Mouse (Mus musculus) embryonic facial prominence, embryonic 15.5 days (tissue): ENCODE results near the gene Plekhg3. TPM values are rescaled to one million over a fixed set of nuclear protein-coding genes. Genes with fewer than 3 reads are reported as not detected.

ENCODE experiments used
- ATAC-seq: fragments of 200-750 bp; cut with Nextera tagmentation; 2 replicates; pipeline ENCODE4 v1.8.0; 2017; ENCODE audit warnings: low read depth, moderate TSS enrichment; ENCODE audit not compliant: insufficient number of reproducible peaks, low FRiP score, low TSS enrichment
- H3K27ac ChIP-seq: fragments of 300-500 bp; sonication (generic); replicated peaks from 2 replicates; pipeline ENCODE4 v1.5.1; 2015; ENCODE audit warnings: mild to moderate bottlenecking, inconsistent platforms
- H3K27me3 ChIP-seq: fragments of 300-500 bp; sonication (generic); 2 replicates; pipeline ENCODE4 v1.6.1; 2015; ENCODE audit warnings: inconsistent platforms
- H3K36me3 ChIP-seq: fragments of 300-500 bp; sonication (generic); 2 replicates; pipeline ENCODE4 v1.6.1; 2015; ENCODE audit warnings: mild to moderate bottlenecking, inconsistent platforms
- H3K4me1 ChIP-seq: fragments of 300-500 bp; sonication (generic); 2 replicates; pipeline ENCODE4 v1.6.1; 2015; ENCODE audit warnings: inconsistent platforms
- H3K4me2 ChIP-seq: fragments of 300-500 bp; sonication (generic); replicated peaks from 2 replicates; pipeline ENCODE4 v1.6.1; 2015; ENCODE audit warnings: mild to moderate bottlenecking, inconsistent platforms
- H3K4me3 ChIP-seq: fragments of 300-500 bp; sonication (generic); replicated peaks from 2 replicates; pipeline ENCODE4 v1.5.1; 2015; ENCODE audit warnings: mild to moderate bottlenecking, inconsistent platforms
- H3K9ac ChIP-seq: fragments of 300-500 bp; sonication (generic); 2 replicates; pipeline ENCODE4 v1.6.1; 2015; ENCODE audit warnings: inconsistent platforms
- H3K9me3 ChIP-seq: fragments of 300-500 bp; sonication (generic); replicated peaks from 2 replicates; pipeline ENCODE4 v1.6.1; 2016; ENCODE audit warnings: inconsistent platforms
- WGBS: fragments of 180-500 bp; shearing (Covaris S2); methylation state at CpG from one replicate; pipeline ENCODE4 v1.1.7; 2015; 5-methylcytosine and 5-hydroxymethylcytosine counted together
- polyA plus RNA-seq: library from polyadenylated mRNA; unstranded; fragments of >200 nt; fragmentation: Nextera tagmentation; extraction: Ambion mirVana; gene quantifications from 2 replicates; pipeline ENCODE4 v1.2.1, GENCODE M21; 2015

The Plekhg3 gene
- 7.7 and 8.9 TPM in 2 replicates for polyA plus RNA-seq

GRCm38 (mm10) chr12:76530580-76531139, at the start of gene Plekhg3:
Gene Plekhg3, plus strand, starts transcription at chr12:76530891.
- Histone ChIP-seq H3K27me3 (peaks cover 14% of the 10 kb centered on the region; the same call in 1 of the 2 replicates), H3K9me3 (no peaks in the 10 kb centered on the region), H3K9ac (no peak within 1 kb of the TSS), H3K4me1 (peaks cover 32% of the 10 kb centered on the region), H3K4me3 (no peak within 1 kb of the TSS), H3K36me3 (no peaks in the 10 kb centered on the region), H3K4me2 (no peak within 1 kb of the TSS), H3K27ac (no peak within 1 kb of the TSS)
- no peak for ATAC-seq
- WGBS = 43% methylated on average over 6 of the region's 6 CpGs

GRCm38 (mm10) chr12:76482446-76482845, 48.2 kb upstream of the Plekhg3 start:
- 75% methylated on average over 2 of the region's 2 CpGs for WGBS
- peaks cover 14% of the 10 kb centered on the region for H3K4me1 ChIP-seq
- no peaks in the 10 kb centered on the region for H3K27me3 ChIP-seq
- H3K36me3 ChIP-seq = no peaks in the 10 kb centered on the region
- no peak overlapping the region for H3K27ac ChIP-seq
- H3K4me3 ChIP-seq = no peak overlapping the region
- ATAC-seq = no peak
- H3K9me3 ChIP-seq = no peaks in the 10 kb centered on the region
- H3K4me2 ChIP-seq = no peak overlapping the region
- H3K9ac ChIP-seq = no peak overlapping the region

- Histone ChIP-seq H3K27me3 (no peaks in the 10 kb centered on the region), H3K4me3 (no peak overlapping the region), H3K36me3 (no peaks in the 10 kb centered on the region), H3K4me2 (no peak overlapping the region), H3K4me1 (peaks cover 13% of the 10 kb centered on the region), H3K9ac (no peak overlapping the region), H3K9me3 (no peaks in the 10 kb centered on the region), H3K27ac (no peak overlapping the region)
- ATAC-seq = no peak
- WGBS = 92% methylated on average over 2 of the region's 2 CpGs
These were observed 47.7 kb upstream of the Plekhg3 start for GRCm38 (mm10) chr12:76482948-76483347.

- no peaks in the 10 kb centered on the region for H3K4me1 ChIP-seq
- H3K36me3 ChIP-seq = no peaks in the 10 kb centered on the region
- H3K27me3 ChIP-seq = no peaks in the 10 kb centered on the region
- no peak overlapping the region for H3K4me2 ChIP-seq
- H3K27ac ChIP-seq = no peak overlapping the region; the same call in 1 of the 2 replicates
- no peaks in the 10 kb centered on the region for H3K9me3 ChIP-seq
- H3K4me3 ChIP-seq = no peak overlapping the region
- WGBS = 24% methylated on average over 4 of the region's 4 CpGs
- H3K9ac ChIP-seq = no peak overlapping the region
- ATAC-seq = no peak
These were observed 45.8 kb upstream of the Plekhg3 start for GRCm38 (mm10) chr12:76484881-76485280.

- Histone ChIP-seq H3K27me3 (no peaks in the 10 kb centered on the region), H3K9ac (no peak overlapping the region), H3K36me3 (no peaks in the 10 kb centered on the region), H3K4me3 (no peak overlapping the region), H3K4me1 (no peaks in the 10 kb centered on the region), H3K4me2 (no peak overlapping the region), H3K27ac (no peak overlapping the region), H3K9me3 (no peaks in the 10 kb centered on the region)
- 0 out of 2 replicates have a peak, but pooled peaks have one; percentile 31 for ATAC-seq
- WGBS = 47% methylated on average over 11 of the region's 11 CpGs
These were observed 45.3 kb upstream of the Plekhg3 start for GRCm38 (mm10) chr12:76485381-76485780.

- ATAC-seq = no peak
- Histone ChIP-seq H3K4me2 (no peak overlapping the region), H3K36me3 (no peaks in the 10 kb centered on the region), H3K4me1 (no peaks in the 10 kb centered on the region), H3K4me3 (no peak overlapping the region), H3K27ac (no peak overlapping the region), H3K9ac (no peak overlapping the region), H3K9me3 (no peaks in the 10 kb centered on the region; the same call in 1 of the 2 replicates), H3K27me3 (no peaks in the 10 kb centered on the region)
- 62% methylated on average over 9 of the region's 9 CpGs for WGBS
These were observed 43.7 kb upstream of the Plekhg3 start for GRCm38 (mm10) chr12:76486943-76487342.

GRCm38 (mm10) chr12:76490798-76491197, 39.9 kb upstream of the Plekhg3 start:
- ATAC-seq = no peak
- H3K4me1 ChIP-seq = 0 out of 2 replicates have a peak, but pooled peaks cover 7% of the 10 kb centered on the region
- no peaks in the 10 kb centered on the region for H3K27me3 ChIP-seq
- H3K9me3 ChIP-seq = no peaks in the 10 kb centered on the region; the same call in 1 of the 2 replicates
- H3K9ac ChIP-seq = no peak overlapping the region
- H3K4me2 ChIP-seq = no peak overlapping the region
- H3K4me3 ChIP-seq = no peak overlapping the region
- no peaks in the 10 kb centered on the region for H3K36me3 ChIP-seq
- H3K27ac ChIP-seq = no peak overlapping the region
- WGBS = 79% methylated on average over 1 of the region's 1 CpGs

GRCm38 (mm10) chr12:76493462-76493861, 37.2 kb upstream of the Plekhg3 start:
- H3K27ac ChIP-seq = peak overlapping the region; percentile 69; the same call in 1 of the 2 replicates

GRCm38 (mm10) chr12:76495381-76495780, 35.3 kb upstream of the Plekhg3 start:
- no peak for ATAC-seq
- WGBS = 64% methylated on average over 4 of the region's 4 CpGs
- Histone ChIP-seq H3K4me2 (no peak overlapping the region), H3K4me3 (no peak overlapping the region), H3K27ac (no peak overlapping the region), H3K36me3 (no peaks in the 10 kb centered on the region), H3K9ac (no peak overlapping the region), H3K9me3 (no peaks in the 10 kb centered on the region; the same call in 1 of the 2 replicates), H3K27me3 (no peaks in the 10 kb centered on the region), H3K4me1 (peaks cover 14% of the 10 kb centered on the region; the same call in 1 of the 2 replicates)

More at GRCm38 (mm10) chr12:76493462-76493861, 37.2 kb upstream of the Plekhg3 start:
- Histone ChIP-seq H3K4me2 (no peak overlapping the region), H3K36me3 (no peaks in the 10 kb centered on the region), H3K9ac (no peak overlapping the region), H3K27me3 (no peaks in the 10 kb centered on the region), H3K4me1 (peaks cover 14% of the 10 kb centered on the region; the same call in 1 of the 2 replicates), H3K4me3 (no peak overlapping the region), H3K9me3 (no peaks in the 10 kb centered on the region; the same call in 1 of the 2 replicates)
- ATAC-seq = peak; percentile 63; the same call in 1 of the 2 replicates
- WGBS = 36% methylated on average over 5 of the region's 5 CpGs

GRCm38 (mm10) chr12:76496324-76496723, 34.4 kb upstream of the Plekhg3 start:
- Histone ChIP-seq H3K9ac (no peak overlapping the region), H3K36me3 (no peaks in the 10 kb centered on the region), H3K9me3 (no peaks in the 10 kb centered on the region), H3K4me1 (peaks cover 14% of the 10 kb centered on the region; the same call in 1 of the 2 replicates), H3K27me3 (no peaks in the 10 kb centered on the region), H3K4me3 (no peak overlapping the region), H3K27ac (no peak overlapping the region), H3K4me2 (0 out of 2 replicates have a peak overlapping the region, but pooled peaks have one; percentile 17)
- no peak for ATAC-seq
- 16% methylated on average over 12 of the region's 12 CpGs for WGBS

- 82% methylated on average over 9 of the region's 9 CpGs for WGBS
- Histone ChIP-seq H3K27me3 (no peaks in the 10 kb centered on the region), H3K4me2 (no peak overlapping the region), H3K9ac (no peak overlapping the region), H3K4me1 (peaks cover 14% of the 10 kb centered on the region; the same call in 1 of the 2 replicates), H3K4me3 (no peak overlapping the region), H3K27ac (no peak overlapping the region), H3K36me3 (no peaks in the 10 kb centered on the region), H3K9me3 (no peaks in the 10 kb centered on the region)
- ATAC-seq = no peak
These were observed 31.4 kb upstream of the Plekhg3 start for GRCm38 (mm10) chr12:76499276-76499675.

- H3K4me2 ChIP-seq = no peak overlapping the region
- WGBS = 76% methylated on average over 6 of the region's 6 CpGs
- H3K4me1 ChIP-seq = peaks cover 11% of the 10 kb centered on the region; the same call in 1 of the 2 replicates
- no peaks in the 10 kb centered on the region for H3K9me3 ChIP-seq
- H3K27ac ChIP-seq = no peak overlapping the region
- no peak overlapping the region for H3K4me3 ChIP-seq
- no peaks in the 10 kb centered on the region for H3K27me3 ChIP-seq
- ATAC-seq = no peak
- no peak overlapping the region for H3K9ac ChIP-seq
- no peaks in the 10 kb centered on the region for H3K36me3 ChIP-seq
These were observed 30.6 kb upstream of the Plekhg3 start for GRCm38 (mm10) chr12:76500055-76500454.
